Mouse (Mus musculus) myocyte (in vitro differentiated cells): ENCODE results near the gene Birc2. TPM values are rescaled to one million over a fixed set of nuclear protein-coding genes. Genes with fewer than 3 reads are reported as not detected.

Source experiments
- H3K27me3 ChIP-seq: one replicate; pipeline ENCODE4 v1.6.1; 2011; ENCODE audit not compliant: control insufficient read depth, insufficient read depth, insufficient read length
- H3K36me3 ChIP-seq: one replicate; pipeline ENCODE4 v1.6.1; 2011; ENCODE audit not compliant: control insufficient read depth, insufficient read depth
- H3K4me2 ChIP-seq: one replicate; pipeline ENCODE4 v1.6.1; 2011; ENCODE audit warnings: low read depth, control low read depth
- H3K4me3 ChIP-seq: one replicate; pipeline ENCODE4 v1.5.1; 2011; ENCODE audit warnings: mild to moderate bottlenecking, control low read depth, moderate library complexity
- H3K79me2 ChIP-seq: one replicate; pipeline ENCODE4 v1.6.1; 2011; ENCODE audit not compliant: control insufficient read depth, insufficient read depth
- H3ac ChIP-seq: one replicate; pipeline ENCODE4 v1.6.1; 2011; ENCODE audit not compliant: control insufficient read depth, insufficient read length
- CEBPB ChIP-seq: IDR thresholded peaks from 2 replicates; pipeline ENCODE4 v1.6.1; 2011; ENCODE audit warnings: mild to moderate bottlenecking, moderate library complexity; ENCODE audit not compliant: poor library complexity, insufficient read depth, severe bottlenecking
- E2F4 ChIP-seq: IDR thresholded peaks from one replicate; pipeline ENCODE4 v1.6.1; 2011; ENCODE audit warnings: mild to moderate bottlenecking, control low read depth, moderate library complexity; ENCODE audit not compliant: insufficient read depth
- MAX ChIP-seq: IDR thresholded peaks from one replicate; pipeline ENCODE4 v1.6.1; 2011; ENCODE audit warnings: low read depth, mild to moderate bottlenecking, control low read depth
- MYOG ChIP-seq, 3 experiments: IDR thresholded peaks; one replicate each; pipeline ENCODE4 v1.6.1; 2011; ENCODE audit warnings: control low read depth in 2 of 3, low read depth in 2 of 3, mild to moderate bottlenecking in 2 of 3; ENCODE audit not compliant: insufficient read length in 2 of 3, control insufficient read depth in 1 of 3, insufficient read depth in 1 of 3
- POLR2A ChIP-seq: IDR thresholded peaks from one replicate; pipeline ENCODE4 v1.6.1; 2011; ENCODE audit warnings: low read depth, mild to moderate bottlenecking, control low read depth, moderate library complexity; ENCODE audit not compliant: insufficient read length
- REST ChIP-seq: IDR thresholded peaks from one replicate; pipeline ENCODE4 v1.6.1; 2011; ENCODE audit warnings: mild to moderate bottlenecking, control low read depth, moderate library complexity; ENCODE audit not compliant: insufficient read depth, insufficient read length
- SRF ChIP-seq: IDR thresholded peaks from one replicate; pipeline ENCODE4 v1.6.1; 2011; ENCODE audit warnings: low read depth; ENCODE audit not compliant: control insufficient read depth, insufficient read length
- TCF12 ChIP-seq: IDR thresholded peaks from one replicate; pipeline ENCODE4 v1.6.1; 2011; ENCODE audit warnings: mild to moderate bottlenecking, control low read depth; ENCODE audit not compliant: poor library complexity, insufficient read depth, severe bottlenecking
- TCF3 ChIP-seq: IDR thresholded peaks from one replicate; pipeline ENCODE4 v1.6.1; 2011; ENCODE audit warnings: low read depth, control low read depth; ENCODE audit not compliant: insufficient read length
- USF1 ChIP-seq: IDR thresholded peaks from one replicate; pipeline ENCODE4 v1.6.1; 2011; ENCODE audit warnings: low read depth, mild to moderate bottlenecking, control low read depth, moderate library complexity
- polyA plus RNA-seq: library from polyadenylated mRNA; unstranded; fragments of >200 nt; fragmentation: generic; extraction: Trizol; gene quantifications from one replicate; pipeline ENCODE4 v1.2.1, GENCODE M21; 2012; ENCODE audit warnings: missing spikeins

Gene Birc2
- polyA plus RNA-seq, 1 experiment: 6.3 TPM

DNA sequence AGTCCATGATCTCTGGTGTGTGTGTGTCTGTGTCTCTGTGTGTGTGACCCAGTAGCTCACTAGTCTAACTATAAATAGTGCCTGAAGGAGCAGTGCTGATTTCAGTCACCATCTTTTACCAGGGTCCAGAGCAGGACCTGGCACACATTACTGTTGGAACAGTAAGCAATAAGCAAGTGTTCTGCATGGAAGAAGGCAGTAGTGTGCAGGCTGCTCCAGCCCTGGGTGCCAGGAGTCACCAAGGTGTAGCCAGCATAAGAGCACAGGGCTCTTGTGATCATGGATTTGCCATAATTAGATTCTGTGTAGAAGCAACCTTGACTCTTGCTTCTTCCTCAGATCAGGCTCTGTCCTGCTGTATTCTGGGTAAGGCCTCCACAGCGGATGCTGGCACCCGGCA is 64.5 kb downstream of the Birc2 start:
- Histone ChIP-seq H3K4me3 (no peak overlapping the region), H3K36me3 (peaks cover 57% of the 10 kb centered on the region), H3K4me2 (no peak overlapping the region), H3ac (no peak overlapping the region), H3K79me2 (peaks cover 22% of the 10 kb centered on the region), H3K27me3 (no peaks in the 10 kb centered on the region)
- no peak for TF ChIP-seq TCF12
- no peak for TF ChIP-seq POLR2A
- TF ChIP-seq TCF3: no peak
- no peak for TF ChIP-seq SRF
- TF ChIP-seq USF1: no peak
- no peak for TF ChIP-seq E2F4
- no peak for TF ChIP-seq REST

DNA sequence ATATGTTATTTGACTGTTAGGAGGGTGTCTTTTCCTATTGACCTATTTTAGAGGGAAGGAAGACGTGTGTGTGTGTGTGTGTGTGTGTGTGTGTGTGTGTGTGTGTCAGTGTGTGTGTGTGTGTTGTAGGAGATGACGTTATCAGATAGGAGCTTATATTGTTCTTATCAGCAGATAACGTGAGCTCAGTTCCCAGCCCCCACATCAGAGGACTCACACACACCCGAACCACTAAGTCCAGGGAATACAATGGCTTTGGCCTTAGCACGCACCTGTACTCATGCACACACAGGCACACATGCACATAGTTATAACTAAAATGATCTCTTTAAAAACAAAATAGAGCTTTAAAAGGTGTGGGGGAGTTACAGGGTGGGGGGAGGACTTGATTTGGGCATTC is 67.4 kb downstream of the Birc2 start:
- Histone ChIP-seq H3K4me2 (no peak overlapping the region), H3K27me3 (no peaks in the 10 kb centered on the region)
- TF ChIP-seq CEBPB (no peak), USF1 (no peak), E2F4 (no peak), TCF3 (no peak), MYOG (IDR thresholded peaks at IDR 0.05; ENCODE audit: control insufficient read depth in 1 of 3, insufficient read depth in 1 of 3, insufficient read length in 2 of 3, low read depth in 2 of 3) (no peak), SRF (no peak), POLR2A (no peak), MAX (no peak)

DNA sequence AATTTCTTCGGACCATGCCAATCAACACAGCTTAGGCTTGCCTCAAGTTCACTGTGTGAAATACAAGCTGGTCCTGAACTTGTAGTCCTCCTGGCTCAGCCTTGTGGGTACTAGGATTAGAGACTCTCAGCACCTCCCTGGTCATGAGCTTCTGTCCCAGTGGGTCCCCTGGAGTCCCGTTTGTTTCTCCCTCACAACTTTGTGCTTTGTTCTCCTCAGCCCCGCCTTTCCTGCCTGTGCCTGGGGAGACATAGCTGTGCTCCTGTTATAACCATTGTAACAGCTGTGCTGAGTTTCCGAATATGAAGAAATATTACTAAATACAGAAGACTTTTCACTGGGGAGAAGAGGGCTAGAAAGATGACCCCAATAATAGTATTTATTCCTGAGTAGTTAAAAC is 67.8 kb downstream of the Birc2 start:
- H3K36me3 ChIP-seq: peaks cover 36% of the 10 kb centered on the region
- no peak overlapping the region for H3K4me3 ChIP-seq

More for the DNA sequence above, 67.4 kb downstream of the Birc2 start:
- H3K4me3 ChIP-seq: no peak overlapping the region
- peaks cover 41% of the 10 kb centered on the region for H3K79me2 ChIP-seq
- peaks cover 36% of the 10 kb centered on the region for H3K36me3 ChIP-seq
- no peak overlapping the region for H3ac ChIP-seq

More for the DNA sequence above, 67.8 kb downstream of the Birc2 start:
- Histone ChIP-seq H3ac (no peak overlapping the region), H3K79me2 (peaks cover 44% of the 10 kb centered on the region), H3K27me3 (no peaks in the 10 kb centered on the region), H3K4me2 (no peak overlapping the region)
- TF ChIP-seq E2F4: no peak

Other genes with a start within 250 kb of the Birc2 start
- not detected for gene Mmp20, start 208.8 kb downstream of the Birc2 start, polyA plus RNA-seq
- not detected for gene Mmp7, start 145.0 kb downstream of the Birc2 start, polyA plus RNA-seq
- 60.9 TPM for gene Tmem123, start 73.0 kb downstream of the Birc2 start, polyA plus RNA-seq
- 0.14 TPM for gene Birc3, start 36.1 kb upstream of the Birc2 start, polyA plus RNA-seq
- 27.5 TPM for gene Yap1, start 167.5 kb upstream of the Birc2 start, polyA plus RNA-seq
- gene Cfap300, start 205.8 kb upstream of the Birc2 start, polyA plus RNA-seq: 0.84 TPM